Mouse (Mus musculus): ENCODE measurements at regions not wholly inside any gene's neighbourhood (a gene's known extent, or its start where the extent isn't known, plus 50 kb on each side); places are given as distances from the start of the nearest gene placed in this dataset.

- no peak for DNase-seq (ENCODE audit: low read depth, low spot score)
These were observed 68.2 kb downstream of the Il12a start for GRCm38 (mm10) chr3:68758609-68759008.

GRCm38 (mm10) chr3:68759375-68759774 lies 68.9 kb downstream of the Il12a start:
- no peak for DNase-seq (ENCODE audit: low read depth, low spot score)

- no peak for DNase-seq (ENCODE audit: low read depth, low spot score)
These were observed 70.4 kb downstream of the Il12a start for GRCm38 (mm10) chr3:68760806-68761205.

GRCm38 (mm10) chr3:68761242-68761625 lies 70.8 kb downstream of the Il12a start:
- DNase-seq (ENCODE audit: low read depth, low spot score), result no peak

- DNase-seq (ENCODE audit: low read depth, low spot score), result peak; percentile 54
These were observed 71.3 kb downstream of the Il12a start for GRCm38 (mm10) chr3:68761626-68762331.

GRCm38 (mm10) chr3:68762988-68763387 lies 72.5 kb downstream of the Il12a start:
- no peak for DNase-seq (ENCODE audit: low read depth, low spot score)

GRCm38 (mm10) chr3:68764336-68764735 lies 73.9 kb downstream of the Il12a start:
- no peak for DNase-seq (ENCODE audit: low read depth, low spot score)

GRCm38 (mm10) chr3:68764917-68765598 lies 74.6 kb downstream of the Il12a start:
- DNase-seq (ENCODE audit: low read depth, low spot score), result no peak

- peak; percentile 54 for DNase-seq (ENCODE audit: low read depth, low spot score)
These were observed 81.1 kb downstream of the Il12a start for GRCm38 (mm10) chr3:68771579-68771978.

GRCm38 (mm10) chr3:68777801-68778200 lies 87.4 kb downstream of the Il12a start:
- no peak for DNase-seq (ENCODE audit: low read depth, low spot score)

GRCm38 (mm10) chr3:68778354-68779040 lies 88.1 kb downstream of the Il12a start:
- no peak for DNase-seq (ENCODE audit: low read depth, low spot score)

- no peak for DNase-seq (ENCODE audit: low read depth, low spot score)
These were observed 88.5 kb upstream of the 1110032F04Rik start for GRCm38 (mm10) chr3:68780843-68781242.

- DNase-seq (ENCODE audit: low read depth, low spot score), result no peak
These were observed 87.9 kb upstream of the 1110032F04Rik start for GRCm38 (mm10) chr3:68781466-68781865.

- DNase-seq (ENCODE audit: low read depth, low spot score), result no peak
These were observed 87.0 kb upstream of the 1110032F04Rik start for GRCm38 (mm10) chr3:68782363-68782762.

GRCm38 (mm10) chr3:68783666-68784416 lies 85.5 kb upstream of the 1110032F04Rik start:
- no peak for DNase-seq (ENCODE audit: low read depth, low spot score)

GRCm38 (mm10) chr3:68786771-68787170 lies 82.6 kb upstream of the 1110032F04Rik start:
- no peak for DNase-seq (ENCODE audit: low read depth, low spot score)

- DNase-seq (ENCODE audit: low read depth, low spot score), result no peak
These were observed 81.8 kb upstream of the 1110032F04Rik start for GRCm38 (mm10) chr3:68787385-68788175.

- DNase-seq (ENCODE audit: low read depth, low spot score), result no peak
These were observed 79.9 kb upstream of the 1110032F04Rik start for GRCm38 (mm10) chr3:68789491-68789890.

GRCm38 (mm10) chr3:68790466-68790865 lies 78.9 kb upstream of the 1110032F04Rik start:
- DNase-seq (ENCODE audit: low read depth, low spot score), result no peak

- no peak for DNase-seq (ENCODE audit: low read depth, low spot score)
These were observed 76.5 kb upstream of the 1110032F04Rik start for GRCm38 (mm10) chr3:68792883-68793282.

GRCm38 (mm10) chr3:68793923-68794322 lies 75.5 kb upstream of the 1110032F04Rik start:
- DNase-seq (ENCODE audit: low read depth, low spot score), result no peak
